Mouse (Mus musculus) liver, postnatal 0 days (tissue): Measurements from ENCODE around the gene Gipc3. TPM values are rescaled to one million over a fixed set of nuclear protein-coding genes. Genes with fewer than 3 reads are reported as not detected.

ENCODE experiments used
- ATAC-seq: fragments of 200-750 bp; cut with Nextera tagmentation; 2 replicates; pipeline ENCODE4 v1.8.0; 2017; ENCODE audit warnings: mild to moderate bottlenecking, moderate library complexity
- DNase-seq: peaks from one replicate; pipeline ENCODE4 v3.0.0-alpha.2; 2016
- H3K27ac ChIP-seq: fragments of 300-500 bp; sonication (generic); 2 replicates; pipeline ENCODE4 v1.5.1; 2014; ENCODE audit warnings: antibody characterized with exemption, moderate library complexity, mild to moderate bottlenecking, low read depth
- H3K27me3 ChIP-seq: fragments of 300-500 bp; sonication (generic); 2 replicates; pipeline ENCODE4 v1.6.1; 2014; ENCODE audit warnings: low read length, control low read depth, mixed read lengths; ENCODE audit not compliant: insufficient read depth
- H3K36me3 ChIP-seq: fragments of 300-500 bp; sonication (generic); replicated peaks from 2 replicates; pipeline ENCODE4 v1.6.1; 2014; ENCODE audit warnings: mild to moderate bottlenecking, control low read depth, low read length, moderate library complexity, mixed read lengths; ENCODE audit not compliant: insufficient read depth
- H3K4me1 ChIP-seq: fragments of 300-500 bp; sonication (generic); 2 replicates; pipeline ENCODE4 v1.6.1; 2014; ENCODE audit warnings: antibody characterized with exemption, mild to moderate bottlenecking, control low read depth; ENCODE audit not compliant: insufficient read depth
- H3K4me2 ChIP-seq: fragments of 300-500 bp; sonication (generic); 2 replicates; pipeline ENCODE4 v1.6.1; 2014; ENCODE audit warnings: low read depth, mild to moderate bottlenecking, low read length, moderate library complexity, mixed read lengths
- H3K4me3 ChIP-seq: fragments of 300-500 bp; sonication (generic); 2 replicates; pipeline ENCODE4 v1.5.1; 2014; ENCODE audit warnings: low read depth, low read length
- H3K9ac ChIP-seq: fragments of 300-500 bp; sonication (generic); replicated peaks from 2 replicates; pipeline ENCODE4 v1.6.1; 2014; ENCODE audit warnings: mild to moderate bottlenecking, moderate library complexity
- H3K9me3 ChIP-seq: fragments of 300-500 bp; sonication (generic); 2 replicates; pipeline ENCODE4 v1.6.1; 2016; ENCODE audit warnings: mild to moderate bottlenecking, control low read depth, low read length, mixed read lengths
- CTCF ChIP-seq: sonication (generic); IDR thresholded peaks from 2 replicates; pipeline ENCODE4 v1.5.1; 2016; ENCODE audit warnings: antibody characterized with exemption, low read depth
- EP300 ChIP-seq: IDR thresholded peaks from 2 replicates; pipeline ENCODE4 v1.6.1; 2016; ENCODE audit warnings: antibody characterized with exemption, low read depth, mild to moderate bottlenecking
- WGBS: fragments of 180-500 bp; shearing (Covaris S2); extraction: QIAGEN DNeasy Blood & Tissue Kit; methylation state at CpG from one replicate; pipeline ENCODE4 v1.1.7; 2014; ENCODE audit not compliant: insufficient replicate concordance; 5-methylcytosine and 5-hydroxymethylcytosine counted together
- polyA plus RNA-seq: library from polyadenylated mRNA; unstranded; fragments of >200 nt; fragmentation: Nextera tagmentation; extraction: Ambion mirVana; gene quantifications from 2 replicates; pipeline ENCODE4 v1.2.1, GENCODE M21; 2015

The Gipc3 gene
- polyA plus RNA-seq, 1 experiment from 2014 or later, result 0.02 TPM

- H3K27ac ChIP-seq, result peak overlapping the region; percentile 95
- peak overlapping the region; percentile 44; the same call in 1 of the 2 replicates for H3K9ac ChIP-seq
- TF ChIP-seq EP300 (no peak), CTCF (no peak)
- DNase-seq (no peak), ATAC-seq (no peak)
- H3K36me3 ChIP-seq, result no peaks in the 10 kb centered on the region; the same call in 1 of the 2 replicates
- no peak overlapping the region for H3K4me3 ChIP-seq
- no peaks in the 10 kb centered on the region for H3K27me3 ChIP-seq
- peak overlapping the region; percentile 52 for H3K4me2 ChIP-seq
- H3K9me3 ChIP-seq, result no peaks in the 10 kb centered on the region
- H3K4me1 ChIP-seq, result peaks cover 85% of the 10 kb centered on the region
- 54% methylated on average over 6 of the region's 6 CpGs for WGBS
Observed at GRCm38 (mm10) chr10:81297246-81297645, 45.8 kb downstream of the Gipc3 start.

DNA sequence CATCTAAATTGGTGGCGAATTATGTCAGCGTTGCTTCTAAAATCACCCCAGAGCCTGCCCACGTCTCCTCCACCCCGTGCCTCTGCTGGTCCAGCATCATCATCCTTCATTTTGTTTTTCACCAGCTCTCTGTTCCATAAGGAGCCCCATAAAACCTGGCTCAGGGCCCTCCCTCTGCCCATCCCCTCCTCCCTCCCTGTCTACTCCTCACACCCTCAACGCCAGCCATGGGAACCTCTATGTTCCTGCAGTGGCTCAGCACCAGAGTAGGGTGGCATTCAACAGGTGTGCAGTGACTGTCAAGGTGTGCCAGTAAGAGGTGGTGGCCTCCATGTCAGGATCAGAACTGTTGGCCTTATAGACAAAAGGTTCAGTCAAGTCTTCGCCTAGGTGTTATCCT lies 47.9 kb downstream of the Gipc3 start:
- DNase-seq (no peak), ATAC-seq (no peak)
- Histone ChIP-seq H3K36me3 (no peaks in the 10 kb centered on the region; the same call in 1 of the 2 replicates), H3K27ac (no peak overlapping the region), H3K27me3 (no peaks in the 10 kb centered on the region), H3K4me3 (no peak overlapping the region), H3K4me2 (peak overlapping the region; percentile 96), H3K4me1 (peaks cover 77% of the 10 kb centered on the region), H3K9me3 (no peaks in the 10 kb centered on the region), H3K9ac (no peak overlapping the region; the same call in 1 of the 2 replicates)
- TF ChIP-seq EP300, result no peak
- TF ChIP-seq CTCF, result no peak
- 83% methylated on average over 6 of the region's 6 CpGs for WGBS

DNA sequence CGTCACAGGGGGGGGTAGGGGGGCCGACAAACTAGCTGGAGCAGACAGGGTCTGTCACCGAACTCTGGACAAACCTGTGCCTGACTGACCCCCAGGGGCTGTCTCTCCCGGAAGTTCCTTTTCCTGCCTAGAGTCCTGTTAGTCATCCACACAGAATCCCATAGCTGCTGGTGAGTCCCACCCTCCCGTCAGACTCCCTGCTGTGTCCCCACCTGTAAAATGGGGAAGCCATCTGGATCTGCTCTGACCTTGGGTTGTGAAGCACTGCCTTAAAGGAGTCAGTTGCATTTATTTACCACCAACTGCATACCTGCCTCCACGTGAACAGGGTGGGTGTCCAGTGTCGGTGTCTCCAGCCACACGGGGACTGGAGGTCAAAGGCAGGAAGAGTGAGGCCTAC lies 48.6 kb downstream of the Gipc3 start:
- Histone ChIP-seq H3K4me3 (peak overlapping the region; percentile 72), H3K4me2 (peak overlapping the region; percentile 96), H3K27me3 (no peaks in the 10 kb centered on the region), H3K27ac (no peak overlapping the region), H3K36me3 (no peaks in the 10 kb centered on the region; the same call in 1 of the 2 replicates), H3K9me3 (no peaks in the 10 kb centered on the region), H3K9ac (peak overlapping the region; percentile 73), H3K4me1 (peaks cover 75% of the 10 kb centered on the region)
- ATAC-seq (no peak), DNase-seq (no peak)
- WGBS, result 31% methylated on average over 8 of the region's 8 CpGs
- TF ChIP-seq EP300 (no peak), CTCF (no peak)

GRCm38 (mm10) chr10:81293334-81294030 lies 49.6 kb downstream of the Gipc3 start:
- no peak for TF ChIP-seq EP300
- 0 out of 2 replicates have a peak, but pooled peaks have one; percentile 0 for TF ChIP-seq CTCF
- no peaks in the 10 kb centered on the region for H3K27me3 ChIP-seq
- H3K4me3 ChIP-seq, result peak overlapping the region; percentile 72
- peaks cover 68% of the 10 kb centered on the region for H3K4me1 ChIP-seq
- 3% methylated on average over 25 of the region's 25 CpGs for WGBS
- H3K4me2 ChIP-seq, result peak overlapping the region; percentile 96
- H3K27ac ChIP-seq, result peak overlapping the region; percentile 94
- H3K9ac ChIP-seq, result peak overlapping the region; percentile 73
- no peaks in the 10 kb centered on the region for H3K9me3 ChIP-seq
- ATAC-seq (no peak; the same call in 1 of the 2 replicates), DNase-seq (no peak)
- H3K36me3 ChIP-seq, result no peaks in the 10 kb centered on the region; the same call in 1 of the 2 replicates

DNA sequence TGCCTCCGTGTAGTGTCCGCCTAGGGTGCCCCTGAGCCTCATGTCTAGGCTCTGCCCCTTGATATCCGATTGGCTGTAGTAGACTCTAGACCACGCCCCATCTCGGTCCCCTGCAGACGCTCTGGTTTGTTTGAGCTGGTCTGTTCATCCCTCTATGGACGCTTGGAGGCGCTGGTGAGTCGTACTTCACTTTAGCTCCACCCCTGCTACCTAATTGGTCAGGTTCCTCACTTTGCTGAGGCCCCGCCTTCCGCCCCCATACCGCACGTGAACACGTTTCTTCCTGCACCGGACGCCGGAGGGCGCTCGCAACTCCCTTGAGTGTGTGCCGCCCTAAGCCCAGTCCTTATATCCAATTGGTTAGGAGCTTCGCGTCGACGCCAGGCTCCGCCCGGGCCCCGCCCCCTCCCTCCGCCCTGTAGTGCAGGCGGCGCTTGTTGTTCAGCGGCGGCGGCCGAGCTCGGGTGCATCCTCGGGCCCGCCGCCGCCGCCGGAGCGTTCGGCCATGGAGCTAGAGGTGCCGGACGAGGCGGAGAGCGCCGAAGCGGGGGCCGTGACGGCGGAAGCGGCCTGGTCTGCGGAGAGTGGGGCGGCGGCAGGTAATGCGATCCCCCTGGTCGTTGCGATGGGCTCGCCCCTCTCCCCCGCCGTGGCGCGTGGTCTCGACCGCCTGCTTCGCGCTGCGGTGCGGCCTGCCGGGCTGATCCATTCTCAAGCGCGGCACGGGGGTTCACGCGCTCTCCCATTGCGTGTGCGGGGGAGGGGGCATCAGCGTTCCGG lies 50.3 kb downstream of the Gipc3 start, which contains the start of gene Pip5k1c:
Gene Pip5k1c (plus strand): TSS at position 410 of the 780 bp plus-strand sequence.
- Histone ChIP-seq H3K27me3 (no peaks in the 10 kb centered on the region), H3K9me3 (no peaks in the 10 kb centered on the region), H3K4me2 (peak within 1 kb of the TSS; percentile 96), H3K27ac (peak within 1 kb of the TSS; percentile 94), H3K4me3 (peak within 1 kb of the TSS; percentile 72), H3K9ac (peak within 1 kb of the TSS; percentile 73), H3K4me1 (peaks cover 61% of the 10 kb centered on the region), H3K36me3 (no peaks in the 10 kb centered on the region; the same call in 1 of the 2 replicates)
- DNase-seq (peak; percentile 100), ATAC-seq (peak; percentile 95)
- TF ChIP-seq EP300 (no peak; the same call in 1 of the 2 replicates), CTCF (peak; percentile 97)
- under 1% methylated on average over 65 of the region's 80 CpGs for WGBS

DNA sequence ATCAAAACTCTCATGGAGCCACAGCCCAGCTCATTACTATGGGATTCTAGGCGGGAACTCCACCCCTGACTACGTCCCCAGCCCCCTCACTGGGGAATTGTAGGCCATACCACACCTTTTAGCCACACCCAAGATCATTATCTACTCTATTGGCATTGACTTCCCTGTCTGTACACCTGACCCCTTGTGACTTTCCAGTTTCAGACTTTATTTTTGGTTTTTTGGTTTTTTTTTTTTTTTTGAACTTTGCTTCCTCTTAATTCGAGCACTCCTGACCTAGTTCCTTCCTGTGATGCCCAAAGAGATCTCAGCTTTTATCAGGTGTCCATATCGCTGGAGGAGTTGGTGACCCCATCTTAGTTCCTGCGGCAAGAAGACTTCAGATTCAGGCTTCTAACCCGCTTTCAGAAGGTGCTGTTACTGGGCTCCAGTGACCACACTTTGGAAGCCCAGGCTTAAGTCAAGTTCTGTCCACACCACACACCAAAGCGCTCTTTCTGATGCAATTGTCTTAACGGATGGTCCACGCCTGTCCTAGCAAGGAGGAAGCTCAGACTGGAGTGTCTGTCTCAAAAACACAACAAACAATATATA lies 51.5 kb downstream of the Gipc3 start, which contains the start of gene Tjp3:
Gene Tjp3 (minus strand): TSS at position 71 of the 594 bp plus-strand sequence.
- DNase-seq (no peak), ATAC-seq (no peak)
- H3K36me3 ChIP-seq, result no peaks in the 10 kb centered on the region; the same call in 1 of the 2 replicates
- no peak within 1 kb of the TSS for H3K4me3 ChIP-seq
- H3K27me3 ChIP-seq, result no peaks in the 10 kb centered on the region
- 0 out of 2 replicates have a peak within 1 kb of the TSS, but pooled peaks have one; percentile 15 for H3K4me2 ChIP-seq
- WGBS, result 52% methylated on average over 9 of the region's 9 CpGs
- H3K9me3 ChIP-seq, result no peaks in the 10 kb centered on the region
- peak within 1 kb of the TSS; percentile 58; the same call in 1 of the 2 replicates for H3K27ac ChIP-seq
- no peak within 1 kb of the TSS for H3K9ac ChIP-seq
- peaks cover 53% of the 10 kb centered on the region for H3K4me1 ChIP-seq
- TF ChIP-seq CTCF (no peak), EP300 (no peak)
